16 mouse cellular contexts compared by ENCODE assay signal in genomic region chr7:139100531-139101095, GRCm38 (mm10). TPM values are rescaled to one million over a fixed set of nuclear protein-coding genes. Genes with fewer than 3 reads are reported as not detected.
"Had no signal": no experiment of that assay in that cellular context is flagged by ENCODE, and none has a peak within 500 bp of the region (broad histone marks: within the 10 kb centered on the region; RNA-seq: fewer than 3 reads in every experiment).

No protein-coding gene starts in this region.

- H3K9me3 ChIP-seq: limb, embryonic 13.5 days; liver, embryonic 15.5 days; midbrain, embryonic 10.5 days had no signal

- H3K9ac ChIP-seq: limb, embryonic 13.5 days; liver, embryonic 15.5 days; lung, embryonic 14.5 days had no signal

- ATAC-seq: midbrain, embryonic 16.5 days had no signal

- DNase-seq: kidney, adult 8-10 months; kidney, postnatal 25 days; layer of hippocampus, adult 9-11 months; layer of hippocampus, postnatal 36 days; lung, embryonic 14.5 days; lung, postnatal 10 days; lung, postnatal 4 days; right cerebral cortex, adult 18-20 months; right cerebral cortex, postnatal 25 days had no signal

- H3K27me3 ChIP-seq: limb, embryonic 13.5 days; liver, embryonic 15.5 days had no signal

- H3K27ac ChIP-seq: limb, embryonic 13.5 days; liver, embryonic 15.5 days; midbrain, embryonic 10.5 days; stomach, postnatal 0 days had no signal

- H3K36me3 ChIP-seq: liver, embryonic 15.5 days had no signal

- H3K4me3 ChIP-seq: limb, embryonic 13.5 days; liver, embryonic 15.5 days; midbrain, embryonic 10.5 days had no signal

- H3K4me2 ChIP-seq: limb, embryonic 13.5 days; liver, embryonic 11.5 days; liver, embryonic 15.5 days; lung, embryonic 14.5 days had no signal

- H3K4me1 ChIP-seq: limb, embryonic 13.5 days; liver, embryonic 15.5 days had no signal

RNA-seq across cellular contexts. Expression of gene Dpysl4, which starts 14.8 kb away (rescaled TPM):
- total RNA-seq: megakaryocyte, adult 5-6 weeks had no signal
